Mouse (Mus musculus): ENCODE data around the gene Fgfr2.

- no peak for TF ChIP-seq POLR2A (IDR thresholded peaks at IDR 0.05; ENCODE audit: control insufficient read depth, low read depth, low read length)
- TF ChIP-seq CTCF (IDR thresholded peaks at IDR 0.05; ENCODE audit: control insufficient read depth, insufficient read depth, insufficient replicate concordance, low read depth, low read length) = no peak
Observed at GRCm38 (mm10) chr7:130935421-130935792, 2187.7 kb downstream of the Fgfr2 start.
